Mouse (Mus musculus): ENCODE data around the gene Cytip. TPM values are rescaled to one million over a fixed set of nuclear protein-coding genes. Genes with fewer than 3 reads are reported as not detected.

Gene Cytip
- 0.22 and 0.28 TPM in 2 replicates for polyA plus RNA-seq (2012; rRNA removed)

GRCm38 (mm10) chr2:58195346-58195745 is at the start of gene Cytip:
Cytip (minus strand) TSS chr2:58195532.

Other genes with a start within 250 kb of the Cytip start
- gene Galnt5, start 197.6 kb downstream of the Cytip start, polyA plus RNA-seq (2012; rRNA removed), result 0.13 TPM in 1 of 2 replicates, not detected in the other
- gene Ermn, start 142.7 kb downstream of the Cytip start, polyA plus RNA-seq (2012; rRNA removed), result 0.56 and 0.91 TPM in 2 replicates
- 0.76 and 0.84 TPM in 2 replicates for gene Acvr1c, start 162.4 kb upstream of the Cytip start, polyA plus RNA-seq (2012; rRNA removed)

All from central nervous system, embryonic 18 days (tissue).